Mouse (Mus musculus): ENCODE measurements around the gene Prdm9. TPM values are rescaled to one million over a fixed set of nuclear protein-coding genes. Genes with fewer than 3 reads are reported as not detected.

Prdm9 gene
- polyA plus RNA-seq, 1 experiment from 2014 or later, result 1.00 TPM

GRCm38 (mm10) chr17:15526986-15527810, 37.0 kb downstream of the Prdm9 start, which contains the start of gene Pdcd2:
Gene Pdcd2, minus strand, starts transcription at chr17:15527301.
- H3K27me3 ChIP-seq, result no peaks in the 10 kb centered on the region
- H3K27ac ChIP-seq, result peak within 1 kb of the TSS; percentile 89
- 1% methylated on average over 55 of the region's 55 CpGs for WGBS
- H3K36me3 ChIP-seq, result peaks cover 19% of the 10 kb centered on the region
- peak; percentile 98 for ATAC-seq (ENCODE audit: insufficient number of reproducible peaks, low FRiP score, low TSS enrichment, low read depth)
- peaks cover 8% of the 10 kb centered on the region for H3K4me1 ChIP-seq
- peak within 1 kb of the TSS; percentile 87 for H3K4me2 ChIP-seq
- H3K4me3 ChIP-seq, result peak within 1 kb of the TSS; percentile 78
- peak within 1 kb of the TSS; percentile 67 for H3K9ac ChIP-seq
- H3K9me3 ChIP-seq, result no peaks in the 10 kb centered on the region

DNA sequence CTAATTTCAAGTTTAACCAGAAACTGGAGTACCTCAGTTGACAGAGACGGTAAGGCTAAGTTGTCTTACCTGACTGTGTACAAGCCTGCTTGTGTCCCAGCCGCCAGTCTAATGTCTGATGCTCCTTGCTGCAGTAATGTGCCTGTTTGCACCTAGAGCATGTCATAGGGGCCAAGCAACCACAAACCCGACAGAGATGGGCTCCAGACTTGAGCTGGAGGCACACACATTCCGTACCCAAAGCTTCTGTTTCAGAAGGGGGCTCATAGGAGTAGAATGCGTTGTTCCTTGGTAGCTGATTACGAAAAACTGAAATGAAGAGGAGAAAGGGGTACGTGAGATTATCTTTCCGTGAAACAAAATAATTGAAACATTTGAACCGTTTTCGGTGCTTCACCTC, 37.9 kb downstream of the Prdm9 start:
- Histone ChIP-seq H3K4me1 (peaks cover 8% of the 10 kb centered on the region), H3K4me3 (peak overlapping the region; percentile 78), H3K9me3 (no peaks in the 10 kb centered on the region), H3K4me2 (peak overlapping the region; percentile 87), H3K27ac (no peak overlapping the region), H3K27me3 (no peaks in the 10 kb centered on the region), H3K36me3 (peaks cover 27% of the 10 kb centered on the region), H3K9ac (peak overlapping the region; percentile 67)
- WGBS, result 10% methylated on average over 10 of the region's 10 CpGs
- no peak for ATAC-seq (ENCODE audit: insufficient number of reproducible peaks, low FRiP score, low TSS enrichment, low read depth)

GRCm38 (mm10) chr17:15518766-15519165, 45.4 kb downstream of the Prdm9 start:
- no peak overlapping the region for H3K4me3 ChIP-seq
- H3K4me1 ChIP-seq, result no peaks in the 10 kb centered on the region
- H3K9me3 ChIP-seq, result no peaks in the 10 kb centered on the region
- H3K27ac ChIP-seq, result no peak overlapping the region
- 89% methylated on average over 1 of the region's 1 CpGs for WGBS
- ATAC-seq (ENCODE audit: insufficient number of reproducible peaks, low FRiP score, low TSS enrichment, low read depth), result no peak
- no peak overlapping the region for H3K4me2 ChIP-seq
- H3K36me3 ChIP-seq, result peaks cover 81% of the 10 kb centered on the region
- no peaks in the 10 kb centered on the region for H3K27me3 ChIP-seq
- no peak overlapping the region for H3K9ac ChIP-seq

GRCm38 (mm10) chr17:15518186-15518585, 46.0 kb downstream of the Prdm9 start:
- no peaks in the 10 kb centered on the region for H3K4me1 ChIP-seq
- no peak for ATAC-seq (ENCODE audit: insufficient number of reproducible peaks, low FRiP score, low TSS enrichment, low read depth)
- 89% methylated on average over 5 of the region's 5 CpGs for WGBS

GRCm38 (mm10) chr17:15517776-15518175, 46.4 kb downstream of the Prdm9 start:
- H3K36me3 ChIP-seq, result peaks cover 83% of the 10 kb centered on the region
- no peaks in the 10 kb centered on the region for H3K27me3 ChIP-seq
- 75% methylated on average over 5 of the region's 5 CpGs for WGBS
- H3K9me3 ChIP-seq, result no peaks in the 10 kb centered on the region
- no peak overlapping the region for H3K9ac ChIP-seq
- H3K4me1 ChIP-seq, result no peaks in the 10 kb centered on the region
- no peak overlapping the region for H3K4me3 ChIP-seq
- no peak for ATAC-seq (ENCODE audit: insufficient number of reproducible peaks, low FRiP score, low TSS enrichment, low read depth)
- H3K4me2 ChIP-seq, result no peak overlapping the region
- no peak overlapping the region for H3K27ac ChIP-seq

More at GRCm38 (mm10) chr17:15518186-15518585, 46.0 kb downstream of the Prdm9 start:
- Histone ChIP-seq H3K9me3 (no peaks in the 10 kb centered on the region), H3K9ac (no peak overlapping the region), H3K4me2 (no peak overlapping the region), H3K27me3 (no peaks in the 10 kb centered on the region), H3K4me3 (no peak overlapping the region), H3K36me3 (peaks cover 85% of the 10 kb centered on the region), H3K27ac (no peak overlapping the region)

GRCm38 (mm10) chr17:15510694-15511093, 53.5 kb downstream of the Prdm9 start:
- peaks cover 86% of the 10 kb centered on the region for H3K36me3 ChIP-seq
- no peak overlapping the region for H3K27ac ChIP-seq
- no peak overlapping the region for H3K4me3 ChIP-seq
- H3K4me1 ChIP-seq, result no peaks in the 10 kb centered on the region
- H3K4me2 ChIP-seq, result no peak overlapping the region
- 93% methylated on average over 2 of the region's 2 CpGs for WGBS
- H3K9me3 ChIP-seq, result no peaks in the 10 kb centered on the region
- H3K9ac ChIP-seq, result no peak overlapping the region
- H3K27me3 ChIP-seq, result no peaks in the 10 kb centered on the region
- no peak for ATAC-seq (ENCODE audit: insufficient number of reproducible peaks, low FRiP score, low TSS enrichment, low read depth)

GRCm38 (mm10) chr17:15499656-15500394, 64.3 kb downstream of the Prdm9 start, which contains the start of the genes Psmb1 and Tbp:
Gene Psmb1, minus strand, starts transcription at chr17:15499751.
Gene Tbp, plus strand, starts transcription at chr17:15499888.
- Histone ChIP-seq H3K27me3 (no peaks in the 10 kb centered on the region), H3K36me3 (peaks cover 23% of the 10 kb centered on the region), H3K4me1 (peaks cover 23% of the 10 kb centered on the region), H3K9ac (peak within 1 kb of the TSS; percentile 93), H3K27ac (peak within 1 kb of the TSS; percentile 96), H3K4me3 (peak within 1 kb of the TSS; percentile 92), H3K4me2 (peak within 1 kb of the TSS; percentile 73), H3K9me3 (no peaks in the 10 kb centered on the region)
- under 1% methylated on average over 63 of the region's 63 CpGs for WGBS
- ATAC-seq (ENCODE audit: insufficient number of reproducible peaks, low FRiP score, low TSS enrichment, low read depth), result peak; percentile 90

GRCm38 (mm10) chr17:15498753-15499113, 65.4 kb downstream of the Prdm9 start:
- Histone ChIP-seq H3K27me3 (no peaks in the 10 kb centered on the region), H3K9me3 (no peaks in the 10 kb centered on the region), H3K27ac (peak overlapping the region; percentile 96), H3K4me2 (peak overlapping the region; percentile 73), H3K4me1 (peaks cover 23% of the 10 kb centered on the region), H3K36me3 (peaks cover 21% of the 10 kb centered on the region), H3K4me3 (peak overlapping the region; percentile 92), H3K9ac (no peak overlapping the region)
- WGBS, result 45% methylated on average over 7 of the region's 7 CpGs
- ATAC-seq (ENCODE audit: insufficient number of reproducible peaks, low FRiP score, low TSS enrichment, low read depth), result no peak

GRCm38 (mm10) chr17:15497882-15498752, 66.0 kb downstream of the Prdm9 start:
- no peaks in the 10 kb centered on the region for H3K27me3 ChIP-seq

More at GRCm38 (mm10) chr17:15497882-15498752, 66.0 kb downstream of the Prdm9 start:
- Histone ChIP-seq H3K4me1 (peaks cover 23% of the 10 kb centered on the region), H3K9ac (peak overlapping the region; percentile 75), H3K9me3 (no peaks in the 10 kb centered on the region), H3K4me3 (peak overlapping the region; percentile 92), H3K27ac (peak overlapping the region; percentile 96), H3K4me2 (peak overlapping the region; percentile 73), H3K36me3 (peaks cover 25% of the 10 kb centered on the region)
- peak; percentile 96 for ATAC-seq (ENCODE audit: insufficient number of reproducible peaks, low FRiP score, low TSS enrichment, low read depth)
- under 1% methylated on average over 50 of the region's 50 CpGs for WGBS
